Mouse (Mus musculus): ENCODE data around the gene St6galnac4.

St6galnac4 gene

GRCm38 (mm10) chr2:32555484-32555883 lies 31.4 kb upstream of the St6galnac4 start:
- CTCF ChIA-PET = interaction anchor here in 3 of 4 experiments (0.5 to 2.1 kb wide), 8 partner anchors 11 to 1018 kb away, joined by 3 to 9 read pairs (median 3); partner anchors contain the start of genes 9430097D07Rik (in 1 of the 3) and Pip5kl1 (in 1 of the 3)
- POLR2A ChIA-PET = interaction anchor here in 3 of 4 experiments (0.9 to 2.4 kb wide), 6 partner anchors 9 to 582 kb away, joined by 3 to 7 read pairs (median 5); partner anchors contain the start of genes Dpm2 (in 1 of the 3) and Fam102a (in 1 of the 3)

- ChIA-PET POLR2A (interaction anchor here in 3 of 4 experiments (0.5 to 2.4 kb wide), 8 partner anchors 10 to 582 kb away, joined by 3 to 7 read pairs (median 4); partner anchors contain the start of genes 9430097D07Rik (in 1 of the 3), Dpm2 (in 1 of the 3), Fam102a (in 1 of the 3) and Pip5kl1 (in 1 of the 3)), CTCF (interaction anchor here in 3 of 4 experiments (0.6 to 2.1 kb wide), 6 partner anchors 10 to 151 kb away, joined by 3 to 5 read pairs (median 3); partner anchors contain the start of genes 9430097D07Rik (in 1 of the 3) and Pip5kl1 (in 1 of the 3))
Measured at GRCm38 (mm10) chr2:32556019-32556418, 30.9 kb upstream of the St6galnac4 start.

- ChIA-PET CTCF (interaction anchor here in 2 of 4 experiments (0.9 to 2.9 kb wide), 3 partner anchors 71 to 73 kb away, joined by 3 to 14 read pairs (median 4); no protein-coding TSS in a partner anchor), POLR2A (interaction anchor here in 3 of 4 experiments (0.6 to 2.9 kb wide), 20 partner anchors 9 to 349 kb away, joined by 3 to 16 read pairs (median 4); partner anchors contain the start of genes Dpm2 (in 3 of the 3), Fam102a (in 2 of the 3), Slc25a25 (in 1 of the 3) and St6galnac4 (in 1 of the 3))
Measured at GRCm38 (mm10) chr2:32559570-32559969, 27.3 kb upstream of the St6galnac4 start.

- ChIA-PET POLR2A (interaction anchor here (0.7 to 1.8 kb wide), 16 partner anchors 8 to 396 kb away, joined by 3 to 11 read pairs (median 4); partner anchors contain the start of genes 9430097D07Rik (in 1 of the 4), Fam102a (in 1 of the 4) and Pip5kl1 (in 1 of the 4)), CTCF (interaction anchor here (0.5 to 3.8 kb wide), 49 partner anchors 8 to 292 kb away, joined by 3 to 63 read pairs (median 4); partner anchors contain the start of genes 9430097D07Rik (in 2 of the 4), Pip5kl1 (in 2 of the 4), St6galnac4 (in 2 of the 4) and Dnm1 (in 1 of the 4))
Measured at GRCm38 (mm10) chr2:32566536-32567063, 20.3 kb upstream of the St6galnac4 start.

- POLR2A ChIA-PET = interaction anchor here in 3 of 4 experiments (0.6 to 1.5 kb wide), 6 partner anchors 9 to 762 kb away, joined by 3 to 5 read pairs (median 4); no protein-coding TSS in a partner anchor
Measured at GRCm38 (mm10) chr2:32568149-32568548, 18.7 kb upstream of the St6galnac4 start.

GRCm38 (mm10) chr2:32568941-32569340 lies 18.0 kb upstream of the St6galnac4 start:
- POLR2A ChIA-PET = interaction anchor here in 2 of 4 experiments (0.5 to 1.5 kb wide), 4 partner anchors 10 to 763 kb away, joined by 3 to 4 read pairs (median 4); no protein-coding TSS in a partner anchor

More at GRCm38 (mm10) chr2:32568149-32568548, 18.7 kb upstream of the St6galnac4 start:
- CTCF ChIA-PET = interaction anchor here in 2 of 4 experiments (0.6 to 3.8 kb wide), 6 partner anchors 64 to 256 kb away, joined by 3 to 63 read pairs (median 3); no protein-coding TSS in a partner anchor

GRCm38 (mm10) chr2:32570698-32571494 lies 16.0 kb upstream of the St6galnac4 start, which contains the start of gene Dpm2:
Gene Dpm2 (plus strand): TSS chr2:32570858.
- ChIA-PET CTCF (interaction anchor here (0.6 to 4.0 kb wide), 23 partner anchors 9 to 357 kb away, joined by 3 to 29 read pairs (median 4); partner anchors contain the start of gene Tor2a (in 2 of the 4)), POLR2A (interaction anchor here in 3 of 4 experiments (0.6 to 2.1 kb wide), 60 partner anchors 8 to 883 kb away, joined by 3 to 20 read pairs (median 4); partner anchors contain the start of genes Abl1 (in 1 of the 3), Cdk9 (in 1 of the 3), Fam102a (in 1 of the 3) and Lrsam1 (in 1 of the 3))

More at GRCm38 (mm10) chr2:32568941-32569340, 18.0 kb upstream of the St6galnac4 start:
- CTCF ChIA-PET = interaction anchor here in 2 of 4 experiments (0.6 to 3.4 kb wide), 3 partner anchors 65 to 164 kb away, joined by 3 to 18 read pairs (median 3); no protein-coding TSS in a partner anchor

- CTCF ChIA-PET = interaction anchor here in 3 of 4 experiments (0.6 to 4.0 kb wide), 6 partner anchors 11 to 422 kb away, joined by 3 to 29 read pairs (median 3); partner anchors contain the start of gene St6galnac4 (in 2 of the 3)
- POLR2A ChIA-PET = interaction anchor here in 3 of 4 experiments (0.8 to 2.1 kb wide), 5 partner anchors 11 to 121 kb away, joined by 3 to 7 read pairs (median 3); no protein-coding TSS in a partner anchor
Measured at GRCm38 (mm10) chr2:32572196-32572595, 14.7 kb upstream of the St6galnac4 start.

- POLR2A ChIA-PET = interaction anchor here (0.6 to 2.1 kb wide), 17 partner anchors 8 to 405 kb away, joined by 3 to 10 read pairs (median 3); partner anchors contain the start of genes St6galnac4 (in 2 of the 4) and Eng (in 1 of the 4)
Measured at GRCm38 (mm10) chr2:32574497-32574896, 12.4 kb upstream of the St6galnac4 start, which contains the start of gene Pip5kl1. Gene Pip5kl1 (plus strand): TSS chr2:32574797.

GRCm38 (mm10) chr2:32574901-32575585 lies 11.9 kb upstream of the St6galnac4 start:
- CTCF ChIA-PET = interaction anchor here (0.6 to 2.6 kb wide), 62 partner anchors 8 to 502 kb away, joined by 3 to 27 read pairs (median 4); partner anchors contain the start of genes Eng (in 1 of the 4), St6galnac4 (in 1 of the 4) and Tor2a (in 1 of the 4)
- POLR2A ChIA-PET = interaction anchor here (0.6 to 2.1 kb wide), 16 partner anchors 8 to 152 kb away, joined by 3 to 10 read pairs (median 4); partner anchors contain the start of genes St6galnac4 (in 2 of the 4) and Eng (in 1 of the 4)

More at GRCm38 (mm10) chr2:32574497-32574896, 12.4 kb upstream of the St6galnac4 start, which contains the start of gene Pip5kl1:
- CTCF ChIA-PET = interaction anchor here (0.6 to 2.6 kb wide), 57 partner anchors 8 to 440 kb away, joined by 3 to 27 read pairs (median 4); partner anchors contain the start of genes Eng (in 1 of the 4), St6galnac4 (in 1 of the 4) and Tor2a (in 1 of the 4)

- ChIA-PET POLR2A (interaction anchor here in 3 of 4 experiments (0.8 to 2.1 kb wide), 18 partner anchors 7 to 113 kb away, joined by 3 to 10 read pairs (median 3); partner anchors contain the start of genes St6galnac4 (in 2 of the 3) and Eng (in 1 of the 3)), CTCF (interaction anchor here (0.6 to 2.6 kb wide), 46 partner anchors 8 to 501 kb away, joined by 3 to 27 read pairs (median 4); partner anchors contain the start of genes St6galnac4 (in 1 of the 4) and Tor2a (in 1 of the 4))
Measured at GRCm38 (mm10) chr2:32575586-32576160, 11.2 kb upstream of the St6galnac4 start, which contains the start of gene 9430097D07Rik. Gene 9430097D07Rik (minus strand): TSS chr2:32575684.

- CTCF ChIA-PET = interaction anchor here in 2 of 4 experiments (0.6 to 2.1 kb wide), 10 partner anchors 10 to 281 kb away, joined by 3 to 6 read pairs (median 3); no protein-coding TSS in a partner anchor
- POLR2A ChIA-PET = interaction anchor here in 3 of 4 experiments (0.6 to 1.7 kb wide), 10 partner anchors 9 to 92 kb away, joined by 3 to 4 read pairs (median 3); partner anchors contain the start of gene St6galnac4 (in 2 of the 3)
Measured at GRCm38 (mm10) chr2:32576532-32576931, 10.4 kb upstream of the St6galnac4 start.

GRCm38 (mm10) chr2:32578146-32579046 lies 8.5 kb upstream of the St6galnac4 start:
- ChIA-PET CTCF (interaction anchor here in 2 of 4 experiments (0.5 to 1.1 kb wide), 7 partner anchors 9 to 174 kb away, joined by 3 to 4 read pairs (median 3); partner anchors contain the start of gene St6galnac4 (in 1 of the 2)), POLR2A (interaction anchor here in 3 of 4 experiments (0.6 to 1.4 kb wide), 6 partner anchors 8 to 142 kb away, joined by 3 to 5 read pairs (median 4); partner anchors contain the start of gene Dpm2 (in 1 of the 3))

All from embryonic stem cell, embryonic (primary cell).